Mouse (Mus musculus) midbrain, embryonic 15.5 days (tissue): Measurements from ENCODE around the gene Cped1. TPM values are rescaled to one million over a fixed set of nuclear protein-coding genes. Genes with fewer than 3 reads are reported as not detected.
"Not testable (repeated sequence)": the region's sequence is repeated elsewhere in the genome, so short reads cannot be mapped to it uniquely, and the experiment has no call there.

Experiments
- ATAC-seq: fragments of 200-750 bp; cut with Nextera tagmentation; replicated peaks from 2 replicates; pipeline ENCODE4 v1.8.0; 2017; ENCODE audit warnings: moderate TSS enrichment
- H3K27ac ChIP-seq: fragments of 300-500 bp; sonication (generic); 2 replicates; pipeline ENCODE4 v1.5.1; 2015; ENCODE audit warnings: mild to moderate bottlenecking, inconsistent platforms
- H3K27me3 ChIP-seq: fragments of 300-500 bp; sonication (generic); replicated peaks from 2 replicates; pipeline ENCODE4 v1.6.1; 2015; ENCODE audit warnings: inconsistent platforms
- H3K36me3 ChIP-seq: fragments of 300-500 bp; sonication (generic); replicated peaks from 2 replicates; pipeline ENCODE4 v1.6.1; 2015; ENCODE audit warnings: inconsistent platforms
- H3K4me1 ChIP-seq: fragments of 300-500 bp; sonication (generic); 2 replicates; pipeline ENCODE4 v1.6.1; 2015; ENCODE audit warnings: inconsistent platforms
- H3K4me2 ChIP-seq: fragments of 300-500 bp; sonication (generic); 2 replicates; pipeline ENCODE4 v1.6.1; 2015; ENCODE audit warnings: inconsistent platforms, mild to moderate bottlenecking, moderate library complexity
- H3K4me3 ChIP-seq: fragments of 300-500 bp; sonication (generic); 2 replicates; pipeline ENCODE4 v1.5.1; 2015; ENCODE audit warnings: mild to moderate bottlenecking, inconsistent platforms
- H3K9ac ChIP-seq: fragments of 300-500 bp; sonication (generic); 2 replicates; pipeline ENCODE4 v1.6.1; 2015; ENCODE audit warnings: mild to moderate bottlenecking, inconsistent platforms
- H3K9me3 ChIP-seq: fragments of 300-500 bp; sonication (generic); 2 replicates; pipeline ENCODE4 v1.6.1; 2016; ENCODE audit warnings: inconsistent platforms
- WGBS: fragments of 180-500 bp; shearing (Covaris S2); methylation state at CpG from one replicate; pipeline ENCODE4 v1.1.7; 2015; ENCODE audit warnings: mixed read lengths; 5-methylcytosine and 5-hydroxymethylcytosine counted together
- polyA plus RNA-seq: library from polyadenylated mRNA; unstranded; fragments of >200 nt; fragmentation: Nextera tagmentation; extraction: Ambion mirVana; gene quantifications from 2 replicates; pipeline ENCODE4 v1.2.1, GENCODE M21; 2015

The Cped1 gene
- polyA plus RNA-seq, 1 experiment from 2014 or later = 3.4 TPM

GRCm38 (mm10) chr6:22035895-22036294 lies 50.2 kb downstream of the Cped1 start:
- 76% methylated on average over 3 of the region's 3 CpGs for WGBS
- Histone ChIP-seq H3K27me3 (no peaks in the 10 kb centered on the region), H3K27ac (no peak overlapping the region), H3K4me1 (0 out of 2 replicates have a peak, but pooled peaks cover 4% of the 10 kb centered on the region), H3K9ac (no peak overlapping the region), H3K4me2 (no peak overlapping the region), H3K9me3 (no peaks in the 10 kb centered on the region), H3K36me3 (no peaks in the 10 kb centered on the region), H3K4me3 (no peak overlapping the region)
- ATAC-seq = no peak

GRCm38 (mm10) chr6:22036396-22036795 lies 50.7 kb downstream of the Cped1 start:
- Histone ChIP-seq H3K4me3 (no peak overlapping the region), H3K27ac (no peak overlapping the region), H3K36me3 (no peaks in the 10 kb centered on the region), H3K4me1 (0 out of 2 replicates have a peak, but pooled peaks cover 4% of the 10 kb centered on the region), H3K9ac (no peak overlapping the region), H3K27me3 (no peaks in the 10 kb centered on the region), H3K9me3 (no peaks in the 10 kb centered on the region), H3K4me2 (no peak overlapping the region)
- 74% methylated on average over 8 of the region's 8 CpGs for WGBS
- ATAC-seq = no peak

- H3K4me2 ChIP-seq = no peak overlapping the region
- H3K9ac ChIP-seq = no peak overlapping the region
- no peaks in the 10 kb centered on the region for H3K27me3 ChIP-seq
- H3K4me3 ChIP-seq = no peak overlapping the region
- no peaks in the 10 kb centered on the region for H3K36me3 ChIP-seq
- no peak overlapping the region for H3K27ac ChIP-seq
- H3K4me1 ChIP-seq = 0 out of 2 replicates have a peak, but pooled peaks cover 4% of the 10 kb centered on the region
- ATAC-seq = no peak
- WGBS = 54% methylated on average over 1 of the region's 1 CpGs
- H3K9me3 ChIP-seq = no peaks in the 10 kb centered on the region
Observed at GRCm38 (mm10) chr6:22036911-22037310, 51.2 kb downstream of the Cped1 start.

- Histone ChIP-seq H3K27me3 (no peaks in the 10 kb centered on the region), H3K36me3 (no peaks in the 10 kb centered on the region), H3K27ac (no peak overlapping the region), H3K4me2 (no peak overlapping the region), H3K9ac (no peak overlapping the region), H3K4me1 (0 out of 2 replicates have a peak, but pooled peaks cover 4% of the 10 kb centered on the region), H3K4me3 (no peak overlapping the region), H3K9me3 (no peaks in the 10 kb centered on the region)
- no peak for ATAC-seq
- WGBS = 55% methylated on average over 4 of the region's 4 CpGs
Observed at GRCm38 (mm10) chr6:22037441-22038050, 51.8 kb downstream of the Cped1 start.

GRCm38 (mm10) chr6:22039666-22040065 lies 54.0 kb downstream of the Cped1 start:
- H3K4me1 ChIP-seq, H3K9ac ChIP-seq, H3K36me3 ChIP-seq, H3K9me3 ChIP-seq, H3K27ac ChIP-seq, H3K4me2 ChIP-seq, H3K4me3 ChIP-seq, H3K27me3 ChIP-seq, ATAC-seq: not testable (repeated sequence)
- 65% methylated on average over 7 of the region's 7 CpGs for WGBS

- Histone ChIP-seq H3K9ac (no peak overlapping the region), H3K4me3 (no peak overlapping the region), H3K4me2 (no peak overlapping the region), H3K4me1 (no peaks in the 10 kb centered on the region), H3K27ac (no peak overlapping the region), H3K27me3 (no peaks in the 10 kb centered on the region), H3K36me3 (no peaks in the 10 kb centered on the region), H3K9me3 (no peaks in the 10 kb centered on the region)
- 84% methylated on average over 9 of the region's 9 CpGs for WGBS
- ATAC-seq = no peak
Observed at GRCm38 (mm10) chr6:22044880-22045605, 59.3 kb downstream of the Cped1 start.

- no peak overlapping the region for H3K27ac ChIP-seq
- no peak overlapping the region for H3K9ac ChIP-seq
- H3K4me3 ChIP-seq = no peak overlapping the region
- H3K4me2 ChIP-seq = no peak overlapping the region
- H3K27me3 ChIP-seq = no peaks in the 10 kb centered on the region
- no peaks in the 10 kb centered on the region for H3K4me1 ChIP-seq
- no peaks in the 10 kb centered on the region for H3K36me3 ChIP-seq
- WGBS = 88% methylated on average over 2 of the region's 2 CpGs
- ATAC-seq = no peak
- no peaks in the 10 kb centered on the region for H3K9me3 ChIP-seq
Observed at GRCm38 (mm10) chr6:22047101-22047500, 61.4 kb downstream of the Cped1 start.

- Histone ChIP-seq H3K27me3 (no peaks in the 10 kb centered on the region), H3K4me3 (no peak overlapping the region), H3K9ac (no peak overlapping the region), H3K4me2 (no peak overlapping the region), H3K36me3 (no peaks in the 10 kb centered on the region), H3K4me1 (no peaks in the 10 kb centered on the region), H3K9me3 (no peaks in the 10 kb centered on the region), H3K27ac (no peak overlapping the region)
- whole genome bisulfite sequencing = 46% methylated on average over 5 of the region's 5 CpGs
- ATAC-seq = no peak
Observed at GRCm38 (mm10) chr6:22049093-22049492, 63.4 kb downstream of the Cped1 start.

GRCm38 (mm10) chr6:22051526-22051925 lies 65.8 kb downstream of the Cped1 start:
- no peak overlapping the region for H3K9ac ChIP-seq
- no peak overlapping the region for H3K27ac ChIP-seq
- no peaks in the 10 kb centered on the region for H3K27me3 ChIP-seq
- H3K9me3 ChIP-seq = no peaks in the 10 kb centered on the region
- H3K4me1 ChIP-seq = no peaks in the 10 kb centered on the region
- H3K36me3 ChIP-seq = no peaks in the 10 kb centered on the region
- ATAC-seq = no peak
- WGBS = 91% methylated on average over 3 of the region's 3 CpGs
- no peak overlapping the region for H3K4me2 ChIP-seq
- H3K4me3 ChIP-seq = no peak overlapping the region

GRCm38 (mm10) chr6:22053014-22053413 lies 67.3 kb downstream of the Cped1 start:
- H3K4me2 ChIP-seq = no peak overlapping the region
- H3K4me1 ChIP-seq = no peaks in the 10 kb centered on the region
- no peaks in the 10 kb centered on the region for H3K27me3 ChIP-seq
- no peak overlapping the region for H3K9ac ChIP-seq
- no peaks in the 10 kb centered on the region for H3K9me3 ChIP-seq
- no peak overlapping the region for H3K27ac ChIP-seq
- ATAC-seq = no peak
- H3K4me3 ChIP-seq = no peak overlapping the region
- H3K36me3 ChIP-seq = no peaks in the 10 kb centered on the region
- 89% methylated on average over 3 of the region's 3 CpGs for WGBS

- Histone ChIP-seq H3K4me1 (no peaks in the 10 kb centered on the region), H3K9me3 (no peaks in the 10 kb centered on the region), H3K36me3 (no peaks in the 10 kb centered on the region), H3K27me3 (no peaks in the 10 kb centered on the region), H3K4me2 (no peak overlapping the region), H3K27ac (no peak overlapping the region), H3K4me3 (no peak overlapping the region), H3K9ac (no peak overlapping the region)
- ATAC-seq = no peak
- whole genome bisulfite sequencing = 85% methylated on average over 4 of the region's 4 CpGs
Observed at GRCm38 (mm10) chr6:22064341-22064740, 78.6 kb downstream of the Cped1 start.

GRCm38 (mm10) chr6:22070603-22071322 lies 85.0 kb downstream of the Cped1 start:
- H3K9me3 ChIP-seq = no peaks in the 10 kb centered on the region
- peak; percentile 70 for ATAC-seq
- peak overlapping the region; percentile 25; the same call in 1 of the 2 replicates for H3K4me2 ChIP-seq
- no peaks in the 10 kb centered on the region for H3K36me3 ChIP-seq
- H3K27me3 ChIP-seq = no peaks in the 10 kb centered on the region
- peak overlapping the region; percentile 12; the same call in 1 of the 2 replicates for H3K4me3 ChIP-seq
- 0 out of 2 replicates have a peak, but pooled peaks cover 5% of the 10 kb centered on the region for H3K4me1 ChIP-seq
- 81% methylated on average over 15 of the region's 15 CpGs for WGBS
- no peak overlapping the region; the same call in 1 of the 2 replicates for H3K27ac ChIP-seq
- no peak overlapping the region for H3K9ac ChIP-seq
